Mouse (Mus musculus) liver, adult 2 months (tissue): ENCODE measurements around the gene Mrtfa.

ENCODE experiments used
- CTCF ChIP-seq: fragments of 200-500 bp; IDR thresholded peaks from 2 replicates; pipeline ENCODE4 v1.5.1; 2011; ENCODE audit warnings: low read depth, low read length, control low read depth
- POLR2A ChIP-seq: fragments of 200-500 bp; IDR thresholded peaks from 2 replicates; pipeline ENCODE4 v1.6.1; 2011; ENCODE audit warnings: low read length, control low read depth; ENCODE audit not compliant: insufficient read depth; ENCODE audit errors: extremely low read depth

DNA sequence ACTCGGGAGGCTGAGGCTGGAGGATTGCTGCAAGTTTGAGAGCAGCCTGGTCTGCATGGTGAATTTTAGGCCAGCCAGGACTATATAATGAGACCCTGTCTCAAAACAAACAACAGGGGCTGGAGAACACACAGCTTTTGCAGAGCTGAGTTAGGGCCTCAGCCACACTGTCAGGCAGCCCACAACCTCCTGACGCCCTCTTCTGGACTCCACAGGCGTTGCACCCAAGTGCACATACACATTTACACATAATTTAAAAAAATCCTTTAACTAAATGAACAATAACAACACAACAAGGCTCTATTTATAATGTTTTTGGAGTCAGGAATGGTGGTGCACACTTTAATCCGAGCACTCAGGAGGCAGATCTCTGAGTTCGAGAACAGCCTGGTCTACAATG is 7.9 kb upstream of the Mrtfa start:
- TF ChIP-seq CTCF (0 out of 2 replicates have a peak, but pooled peaks have one; percentile 23), POLR2A (no peak)
